32 mouse cellular contexts compared by ENCODE assay signal in the genomic region with DNA sequence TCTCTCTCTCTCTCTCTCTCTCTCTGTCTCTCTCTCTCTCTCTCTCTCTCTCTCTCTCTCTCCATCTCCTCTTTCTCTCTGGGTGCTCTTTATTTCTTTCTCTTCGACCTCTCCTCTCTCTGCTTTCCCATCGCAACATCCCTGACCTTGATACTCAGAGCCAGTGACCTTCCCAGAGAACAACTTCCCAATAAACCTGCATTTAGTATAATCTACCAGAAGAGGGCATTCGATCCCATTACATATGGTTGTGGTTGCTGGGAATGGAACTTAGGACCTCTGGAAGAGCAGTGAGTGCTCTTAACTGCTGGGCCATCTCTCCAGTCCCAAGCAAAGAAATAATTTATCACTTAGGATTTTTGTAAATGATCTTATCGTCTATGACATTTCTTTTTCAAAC.
DNase-seq lines count a peak whose midpoint lies in the region; ATAC-seq and TF ChIP-seq lines count a peak whose summit lies in the region.
"Had no signal": no experiment of that assay in that cellular context is flagged by ENCODE, and none has a peak within 500 bp of the region (broad histone marks: within the 10 kb centered on the region; RNA-seq: fewer than 3 reads in every experiment).

No protein-coding gene starts in this region.

- CTCF ChIA-PET in Patski (lab: Charles Lee), result interaction anchor here (1.4 kb wide), 1 partner anchor 410 kb away, joined by 3 read pairs; no protein-coding TSS in a partner anchor

- POLR2A ChIA-PET in Patski (lab: Charles Lee), result no interaction called here

- DNase-seq in layer of hippocampus, adult 2 months (ENCODE audit: low spot score in 2 of 2), result no peak
- DNase-seq in layer of hippocampus, postnatal 14 days (ENCODE audit: low spot score in 2 of 2), result no peak
- DNase-seq in Patski (ENCODE audit: low read depth, low spot score), result no peak
- no peak for DNase-seq in kidney, postnatal 4 days
- no peak for DNase-seq in heart, postnatal 25 days (ENCODE audit: low spot score)
- DNase-seq in left cerebral cortex, postnatal 36 days (ENCODE audit: low spot score in 2 of 2), result no peak
- DNase-seq: adrenal gland, postnatal 10 days; B cell, adult 2 months; cerebellum, adult 8-10 months; cerebellum, postnatal 25 days; gastrocnemius, postnatal 25 days; heart, adult 18-20 months; heart, postnatal 10 days; kidney, adult 9 months; kidney, postnatal 10 days; left cerebral cortex, postnatal 4 days; liver, postnatal 0 days; lung, postnatal 4 days; right cerebral cortex, postnatal 25 days; thymus, postnatal 25 days had no signal

- intact Hi-C loops in heart, postnatal 25 days (cut with DNase I), result no loop called here
- intact Hi-C loops in left cerebral cortex, postnatal 36 days (cut with DNase I), result loop anchor here (2.0 kb wide), 1 partner anchor 36 kb away; no protein-coding TSS in a partner anchor

- no peak overlapping the region for H3K4me3 ChIP-seq in layer of hippocampus, adult 2 months
- H3K4me3 ChIP-seq: embryonic facial prominence, embryonic 10.5 days; embryonic facial prominence, embryonic 15.5 days; forebrain, embryonic 12.5 days; heart, embryonic 13.5 days; hindbrain, embryonic 10.5 days; left cerebral cortex, adult 2 months; liver, embryonic 12.5 days; midbrain, embryonic 15.5 days; neural tube, embryonic 15.5 days; stomach, embryonic 15.5 days had no signal

- no peak overlapping the region for H3K27ac ChIP-seq in layer of hippocampus, adult 2 months
- H3K27ac ChIP-seq: embryonic facial prominence, embryonic 10.5 days; embryonic facial prominence, embryonic 15.5 days; forebrain, embryonic 12.5 days; heart, embryonic 13.5 days; hindbrain, embryonic 10.5 days; left cerebral cortex, adult 2 months; liver, embryonic 12.5 days; midbrain, embryonic 15.5 days; neural tube, embryonic 15.5 days; stomach, embryonic 15.5 days had no signal

- H3K27me3 ChIP-seq in Patski, result no peaks in the 10 kb centered on the region
- H3K27me3 ChIP-seq: embryonic facial prominence, embryonic 15.5 days; forebrain, embryonic 12.5 days; heart, embryonic 13.5 days; liver, embryonic 12.5 days; midbrain, embryonic 15.5 days; neural tube, embryonic 15.5 days; stomach, embryonic 15.5 days had no signal

- in situ Hi-C loops in Patski (cut with MboI; ENCODE audit: low pct_unique_long_range_greater_than_20kb), result no loop called here

- no peak for ATAC-seq in Patski
- peak; percentile 49; the same call in 1 of the 2 replicates for ATAC-seq in megakaryocyte, adult 5-6 weeks (ENCODE audit: poor library complexity, severe bottlenecking)
- ATAC-seq: hindbrain, embryonic 16.5 days; liver, embryonic 12.5 days; liver, postnatal 0 days; midbrain, embryonic 15.5 days had no signal

- peak; percentile 29; the same call in 1 of the 2 replicates for TF ChIP-seq CTCF in layer of hippocampus, adult 2 months (conservative IDR thresholded peaks at IDR 0.05)
- TF ChIP-seq CTCF in Patski (IDR thresholded peaks at IDR 0.05), result peak; percentile 37
